Mouse (Mus musculus) hindbrain, embryonic 10.5 days (tissue): ENCODE results near the gene Rabep1. TPM values are rescaled to one million over a fixed set of nuclear protein-coding genes. Genes with fewer than 3 reads are reported as not detected.
"Not testable (repeated sequence)": the region's sequence is repeated elsewhere in the genome, so short reads cannot be mapped to it uniquely, and the experiment has no call there.

ENCODE experiments used
- DNase-seq: peaks from one replicate; pipeline ENCODE4 v3.0.0-alpha.2; 2017; ENCODE audit warnings: low spot score
- H3K27ac ChIP-seq: fragments of 300-500 bp; sonication (generic); 2 replicates; pipeline ENCODE4 v1.5.1; 2016; ENCODE audit warnings: mild to moderate bottlenecking, moderate library complexity
- H3K27me3 ChIP-seq: fragments of 300-500 bp; sonication (generic); 2 replicates; pipeline ENCODE4 v1.6.1; 2016; ENCODE audit warnings: mild to moderate bottlenecking; ENCODE audit not compliant: poor library complexity, insufficient read depth, severe bottlenecking
- H3K36me3 ChIP-seq: fragments of 300-500 bp; sonication (generic); 2 replicates; pipeline ENCODE4 v1.6.1; 2016; ENCODE audit warnings: mild to moderate bottlenecking, moderate library complexity
- H3K4me1 ChIP-seq: fragments of 300-500 bp; sonication (generic); replicated peaks from 2 replicates; pipeline ENCODE4 v1.6.1; 2016; ENCODE audit warnings: mild to moderate bottlenecking
- H3K4me3 ChIP-seq: fragments of 300-500 bp; sonication (generic); 2 replicates; pipeline ENCODE4 v1.5.1; 2016; ENCODE audit warnings: mild to moderate bottlenecking, moderate library complexity
- H3K9me3 ChIP-seq: fragments of 300-500 bp; sonication (generic); 2 replicates; pipeline ENCODE4 v1.6.1; 2016; ENCODE audit warnings: mild to moderate bottlenecking, moderate library complexity
- WGBS: fragments of 180-500 bp; shearing (Covaris S2); methylation state at CpG from one replicate; pipeline ENCODE4 v1.1.7; 2016; 5-methylcytosine and 5-hydroxymethylcytosine counted together
- polyA plus RNA-seq: library from polyadenylated mRNA; unstranded; fragments of >200 nt; fragmentation: Nextera tagmentation; extraction: Ambion mirVana; gene quantifications from 2 replicates; pipeline ENCODE4 v1.2.1, GENCODE M21; 2016

The Rabep1 gene
- polyA plus RNA-seq, 1 experiment from 2014 or later, result 32.5 TPM

DNA sequence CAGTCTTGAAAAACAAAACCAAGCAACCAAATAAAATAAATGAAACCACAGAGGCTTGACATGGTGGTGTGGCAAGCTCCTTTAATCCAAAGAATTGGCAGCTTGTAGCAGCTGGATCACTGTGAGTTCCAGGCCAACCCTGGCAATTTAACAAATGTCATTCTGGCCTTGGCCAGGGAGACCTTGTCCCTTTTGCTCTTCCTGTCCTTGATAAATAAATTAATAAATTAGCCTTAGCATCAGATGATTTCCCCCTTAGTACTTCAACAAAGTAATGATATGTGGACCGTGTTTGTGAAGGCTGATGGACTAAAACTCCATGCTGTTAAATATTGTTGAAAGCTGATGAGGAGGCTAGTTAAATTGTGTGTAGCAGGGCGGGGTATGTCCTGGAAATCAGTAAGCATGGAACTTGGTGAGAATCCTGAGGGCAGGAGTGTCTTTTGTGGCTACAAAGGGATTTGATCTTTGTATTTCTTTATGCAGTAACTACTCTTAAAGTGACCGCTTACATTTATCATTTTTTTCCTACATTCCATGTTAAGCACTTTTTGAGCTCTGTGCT lies 27.3 kb downstream of the Rabep1 start:
- H3K36me3 ChIP-seq, result no peaks in the 10 kb centered on the region
- no peak for DNase-seq
- WGBS, result 94% methylated on average over 3 of the region's 3 CpGs
- no peak overlapping the region for H3K27ac ChIP-seq
- no peaks in the 10 kb centered on the region for H3K27me3 ChIP-seq
- H3K4me3 ChIP-seq, result no peak overlapping the region
- no peaks in the 10 kb centered on the region for H3K4me1 ChIP-seq
- no peaks in the 10 kb centered on the region for H3K9me3 ChIP-seq

DNA sequence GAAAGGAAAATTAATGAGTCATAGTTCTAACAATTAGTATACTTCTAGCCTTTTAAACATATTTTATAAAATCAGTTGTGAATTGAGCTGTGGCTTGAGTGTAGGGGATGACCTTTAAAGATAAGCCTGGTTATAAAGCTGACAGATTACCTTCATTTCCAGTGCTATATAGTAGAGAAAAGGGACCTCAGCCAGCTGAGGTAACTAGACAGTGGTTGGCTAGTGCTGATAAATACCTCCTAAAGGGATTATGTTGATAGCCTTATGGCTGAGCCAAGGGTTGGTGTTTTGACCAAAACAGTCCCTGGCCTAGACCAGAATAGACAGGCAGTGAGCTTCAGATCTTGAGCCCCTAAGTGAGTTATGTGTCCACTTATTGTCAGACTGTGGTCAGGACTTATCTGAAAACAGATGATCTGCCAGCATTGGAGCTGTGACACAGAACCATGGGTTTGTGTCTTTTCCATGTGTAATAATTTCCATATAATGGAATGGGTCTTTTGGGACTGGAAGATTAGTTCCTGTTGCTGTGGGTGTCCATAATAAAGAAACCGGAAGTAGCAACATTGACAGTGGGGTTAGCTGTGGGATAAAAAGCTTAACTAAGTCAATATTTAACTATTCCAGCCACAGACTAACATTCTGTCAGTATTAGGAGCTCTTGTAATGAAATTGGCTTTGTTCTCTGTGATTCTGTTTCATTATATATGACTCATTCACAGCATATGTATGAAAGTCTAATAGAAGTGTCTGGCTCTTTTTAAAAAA lies 29.5 kb downstream of the Rabep1 start:
- H3K27ac ChIP-seq, result no peak overlapping the region
- peaks cover 5% of the 10 kb centered on the region for H3K36me3 ChIP-seq
- H3K4me3 ChIP-seq, result no peak overlapping the region
- no peaks in the 10 kb centered on the region for H3K9me3 ChIP-seq
- DNase-seq, result no peak
- H3K4me1 ChIP-seq, result no peaks in the 10 kb centered on the region
- no peaks in the 10 kb centered on the region for H3K27me3 ChIP-seq
- WGBS, result 80% methylated on average over 1 of the region's 1 CpGs

DNA sequence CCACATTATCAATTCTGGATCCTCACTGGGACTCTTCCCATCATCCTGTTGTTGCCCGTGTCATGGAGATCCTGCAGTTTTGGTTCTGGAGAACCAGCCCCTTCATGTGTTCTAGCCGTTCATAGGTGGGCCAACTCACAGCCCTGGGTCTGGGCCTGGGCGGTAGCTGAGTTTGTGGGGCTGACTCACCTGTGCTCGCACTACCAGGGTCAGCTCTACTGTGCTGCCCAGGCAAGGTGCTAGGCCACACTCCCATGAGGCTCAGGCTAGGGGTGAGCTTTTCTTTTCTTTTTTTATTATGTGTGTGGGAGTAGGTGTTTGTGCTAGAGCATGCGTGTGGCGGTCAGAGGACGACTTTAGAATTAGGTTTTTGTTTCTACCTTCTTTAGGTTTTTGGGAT lies 33.1 kb downstream of the Rabep1 start:
- H3K27ac ChIP-seq, result no peak overlapping the region
- no peaks in the 10 kb centered on the region for H3K27me3 ChIP-seq
- no peaks in the 10 kb centered on the region for H3K4me1 ChIP-seq
- 90% methylated on average over 7 of the region's 7 CpGs for WGBS
- no peak for DNase-seq
- H3K9me3 ChIP-seq, result no peaks in the 10 kb centered on the region
- H3K36me3 ChIP-seq, result peaks cover 18% of the 10 kb centered on the region
- no peak overlapping the region for H3K4me3 ChIP-seq

DNA sequence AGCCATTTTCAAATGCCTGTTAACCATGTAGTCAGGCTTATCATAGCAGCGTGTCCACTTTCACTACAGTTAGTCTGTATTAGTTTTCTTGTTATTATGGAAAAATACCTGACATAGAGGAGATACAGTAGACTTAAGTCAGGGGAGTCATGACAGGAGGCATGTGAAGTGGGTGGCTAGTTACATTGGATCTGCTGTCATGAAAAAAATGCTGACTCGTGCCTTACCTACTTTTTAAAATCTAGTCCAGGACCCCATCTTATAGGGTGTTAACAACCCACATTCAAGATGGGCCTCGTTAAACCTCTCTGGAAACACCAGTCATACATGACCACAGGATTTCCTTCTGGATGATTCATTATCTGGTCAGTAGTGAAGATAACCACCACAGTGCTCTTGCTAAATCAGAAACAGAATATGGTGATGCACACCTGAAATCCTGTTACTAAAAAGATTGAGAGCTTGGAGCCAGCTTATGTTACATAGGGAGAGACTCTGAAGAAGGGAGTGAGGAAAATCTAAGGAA lies 38.4 kb downstream of the Rabep1 start:
- DNase-seq, result no peak
- no peak overlapping the region for H3K4me3 ChIP-seq
- no peaks in the 10 kb centered on the region for H3K27me3 ChIP-seq
- H3K36me3 ChIP-seq, result peaks cover 36% of the 10 kb centered on the region
- H3K4me1 ChIP-seq, result no peaks in the 10 kb centered on the region
- H3K27ac ChIP-seq, result no peak overlapping the region
- 93% methylated on average over 3 of the region's 3 CpGs for WGBS
- H3K9me3 ChIP-seq, result no peaks in the 10 kb centered on the region

DNA sequence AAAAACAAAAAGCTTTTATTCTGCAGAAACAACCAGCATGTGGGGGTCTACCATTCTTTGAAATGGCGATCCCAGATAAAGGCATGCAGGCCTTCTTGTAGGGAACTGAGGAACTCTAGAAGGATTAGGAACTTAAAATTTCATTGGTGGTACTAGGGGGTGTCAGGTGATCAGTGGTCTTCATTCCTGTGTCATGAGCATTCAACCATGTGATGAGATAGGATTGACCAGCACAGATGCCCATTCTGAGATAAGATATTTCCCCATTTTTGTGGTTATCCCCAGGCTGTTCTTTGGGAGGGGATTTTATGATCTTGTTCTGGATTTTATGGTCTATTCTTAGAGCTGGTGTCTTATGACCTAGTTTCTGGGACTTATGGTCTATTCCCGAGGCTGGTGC lies 46.1 kb downstream of the Rabep1 start:
- Histone ChIP-seq H3K27ac (no peak overlapping the region), H3K4me3 (no peak overlapping the region), H3K27me3 (no peaks in the 10 kb centered on the region), H3K9me3 (no peaks in the 10 kb centered on the region), H3K36me3 (peaks cover 64% of the 10 kb centered on the region), H3K4me1 (no peaks in the 10 kb centered on the region)
- WGBS, result 93% methylated on average over 2 of the region's 2 CpGs
- DNase-seq, result no peak

DNA sequence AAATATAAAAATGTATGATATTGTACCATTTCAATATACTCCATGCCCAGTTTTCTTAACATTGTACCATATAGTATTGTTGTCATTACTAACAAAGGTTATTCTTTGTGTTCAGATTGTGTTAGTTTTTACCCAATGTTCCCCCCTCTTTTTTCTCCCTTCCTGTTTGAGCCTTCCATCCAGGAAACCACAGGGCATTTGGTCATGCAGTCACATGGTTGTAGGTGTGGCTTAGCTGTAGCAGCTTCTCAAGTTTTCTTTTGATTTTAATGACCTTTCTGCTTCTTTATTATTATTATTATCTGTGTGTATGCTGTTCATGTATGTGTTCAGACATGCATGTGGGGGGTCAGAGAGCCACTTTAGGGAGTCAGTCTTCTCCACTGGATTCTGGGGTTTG lies 47.0 kb downstream of the Rabep1 start:
- Histone ChIP-seq H3K9me3 (no peaks in the 10 kb centered on the region), H3K27me3 (no peaks in the 10 kb centered on the region), H3K27ac (no peak overlapping the region), H3K4me3 (no peak overlapping the region), H3K36me3 (peaks cover 66% of the 10 kb centered on the region), H3K4me1 (no peaks in the 10 kb centered on the region)
- no peak for DNase-seq

DNA sequence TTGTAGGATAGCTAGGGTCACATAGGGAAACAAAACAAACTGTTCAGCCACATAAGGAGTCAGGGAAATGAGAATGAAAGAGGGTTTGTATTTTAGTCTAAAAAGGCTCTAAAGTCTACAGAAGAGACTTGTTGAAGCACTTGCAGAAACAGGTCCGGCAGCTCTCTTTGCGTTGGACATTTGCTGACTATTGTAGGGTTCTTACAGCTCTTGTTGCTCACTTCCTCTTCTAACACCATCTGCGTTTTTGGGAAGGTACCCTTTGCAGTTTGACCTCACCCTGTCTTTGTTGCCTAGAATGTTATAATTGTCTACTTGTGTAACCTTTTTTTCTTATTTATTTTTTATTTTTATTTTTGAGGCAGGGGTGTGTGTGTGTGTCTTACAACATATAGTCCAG lies 53.1 kb downstream of the Rabep1 start:
- 94% methylated on average over 3 of the region's 3 CpGs for WGBS
- Histone ChIP-seq H3K27me3 (no peaks in the 10 kb centered on the region), H3K36me3 (peaks cover 74% of the 10 kb centered on the region), H3K9me3 (no peaks in the 10 kb centered on the region), H3K4me3 (no peak overlapping the region), H3K4me1 (no peaks in the 10 kb centered on the region), H3K27ac (no peak overlapping the region)
- no peak for DNase-seq

DNA sequence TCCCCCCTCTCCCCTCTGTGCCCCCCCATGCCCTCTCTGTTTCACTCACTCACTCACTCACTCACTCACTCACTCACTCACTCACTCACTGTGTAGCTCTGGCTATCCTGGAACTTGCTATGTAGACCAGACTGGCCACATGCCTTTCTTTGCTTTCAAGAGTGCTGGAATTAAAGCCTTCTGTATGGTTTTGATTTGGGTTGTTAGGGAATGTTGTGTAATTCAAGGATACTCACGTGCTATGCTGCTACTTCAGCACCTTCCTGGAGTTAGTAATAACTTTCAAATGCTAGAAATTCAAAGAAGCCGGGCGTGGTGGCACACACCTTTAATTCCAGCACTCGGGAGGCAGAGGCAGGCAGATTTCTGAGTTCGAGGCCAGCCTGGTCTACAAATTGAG lies 53.6 kb downstream of the Rabep1 start:
- H3K9me3 ChIP-seq, H3K27ac ChIP-seq, H3K4me3 ChIP-seq, DNase-seq, H3K4me1 ChIP-seq, H3K27me3 ChIP-seq: not testable (repeated sequence)
- H3K36me3 ChIP-seq, result peaks cover 74% of the 10 kb centered on the region
- WGBS, result 97% methylated on average over 5 of the region's 5 CpGs

DNA sequence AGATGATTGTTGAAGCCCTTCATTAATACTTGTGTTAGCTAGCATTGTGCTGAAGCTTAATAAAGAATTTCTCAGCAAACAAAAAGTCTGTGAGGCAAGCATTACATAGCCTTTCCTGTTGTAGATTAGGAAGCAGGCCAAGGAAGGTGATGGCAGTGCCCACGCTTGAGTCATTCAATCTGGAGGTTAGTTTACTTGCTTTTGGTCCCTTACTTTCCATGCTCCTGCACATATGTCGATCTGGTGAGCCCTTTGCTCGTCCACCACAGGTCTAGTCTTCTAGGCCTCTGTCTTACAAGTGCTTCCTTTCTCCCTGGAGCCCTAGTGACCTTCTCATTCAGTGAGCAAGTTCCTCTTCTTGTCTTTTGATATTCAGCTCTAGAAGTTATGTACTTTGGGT lies 62.1 kb downstream of the Rabep1 start:
- peaks cover 71% of the 10 kb centered on the region for H3K36me3 ChIP-seq
- no peaks in the 10 kb centered on the region for H3K4me1 ChIP-seq
- DNase-seq, result no peak
- no peaks in the 10 kb centered on the region for H3K27me3 ChIP-seq
- H3K4me3 ChIP-seq, result no peak overlapping the region
- 95% methylated on average over 3 of the region's 3 CpGs for WGBS
- no peaks in the 10 kb centered on the region for H3K9me3 ChIP-seq
- H3K27ac ChIP-seq, result no peak overlapping the region

DNA sequence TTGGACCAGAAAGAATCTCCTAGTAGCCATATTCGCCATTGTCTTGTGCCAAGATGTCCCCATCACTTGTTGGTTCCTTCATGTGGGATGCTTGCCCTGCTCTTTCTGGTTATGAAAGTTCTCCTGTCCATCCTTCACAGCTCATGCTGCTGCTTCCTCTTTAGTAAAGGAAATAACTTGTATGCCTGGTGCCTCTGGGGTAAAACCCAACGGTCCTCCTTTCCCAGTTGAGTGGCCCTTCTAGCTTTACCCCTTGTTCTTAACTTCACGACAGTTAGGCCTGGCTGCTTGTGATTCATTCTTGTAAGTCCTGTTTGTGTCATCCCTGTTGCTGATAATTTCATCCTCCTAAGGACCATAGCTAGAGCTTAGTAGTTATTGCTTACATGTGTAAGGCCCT lies 66.7 kb downstream of the Rabep1 start:
- H3K4me1 ChIP-seq, result no peaks in the 10 kb centered on the region
- no peak overlapping the region for H3K27ac ChIP-seq
- WGBS, result 94% methylated on average over 3 of the region's 3 CpGs
- peaks cover 72% of the 10 kb centered on the region for H3K36me3 ChIP-seq
- H3K4me3 ChIP-seq, result no peak overlapping the region
- no peaks in the 10 kb centered on the region for H3K9me3 ChIP-seq
- no peaks in the 10 kb centered on the region for H3K27me3 ChIP-seq
- DNase-seq, result no peak

DNA sequence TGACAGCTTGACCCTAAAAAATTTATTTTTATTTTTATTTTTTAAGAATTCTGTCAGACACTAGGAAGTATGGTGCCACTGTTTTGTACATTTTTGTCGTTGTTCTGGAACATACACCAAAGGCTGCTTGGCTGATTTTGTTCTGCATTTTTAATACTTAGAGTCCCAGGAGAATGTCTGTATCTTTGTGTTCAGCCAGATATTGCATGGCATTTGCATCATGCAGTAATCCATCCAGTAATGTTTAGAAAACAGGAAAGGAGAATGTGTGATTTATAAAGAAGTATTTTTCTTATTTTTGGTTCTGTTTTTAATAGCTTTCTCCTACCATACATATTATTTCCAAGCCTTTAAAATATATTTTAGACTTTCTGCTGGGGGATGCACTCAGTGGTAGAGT lies 67.3 kb downstream of the Rabep1 start:
- Histone ChIP-seq H3K9me3 (no peaks in the 10 kb centered on the region), H3K27ac (no peak overlapping the region), H3K4me3 (no peak overlapping the region), H3K27me3 (no peaks in the 10 kb centered on the region), H3K4me1 (no peaks in the 10 kb centered on the region), H3K36me3 (peaks cover 74% of the 10 kb centered on the region)
- no peak for DNase-seq
- 97% methylated on average over 1 of the region's 1 CpGs for WGBS

DNA sequence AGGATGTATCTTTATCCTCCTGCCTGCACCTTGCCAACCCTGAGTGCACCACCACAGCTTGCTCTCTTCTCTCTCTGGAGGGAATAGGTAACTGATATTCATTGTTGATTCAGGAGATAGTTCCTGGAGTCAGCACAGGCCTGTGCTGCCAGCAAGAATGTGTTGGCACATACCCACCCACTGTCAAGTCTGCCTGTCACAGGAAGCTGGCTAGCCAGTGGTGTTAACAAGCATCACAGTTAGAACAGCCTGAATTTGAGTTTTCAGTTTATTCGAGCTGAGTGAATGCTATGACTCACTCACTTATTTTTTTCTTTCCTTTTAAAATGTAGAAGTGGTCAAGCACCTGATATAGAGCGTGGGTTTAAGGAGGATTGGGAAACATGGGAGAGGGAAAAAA lies 73.3 kb downstream of the Rabep1 start:
- no peak for DNase-seq
- Histone ChIP-seq H3K27me3 (no peaks in the 10 kb centered on the region), H3K4me3 (no peak overlapping the region), H3K36me3 (peaks cover 75% of the 10 kb centered on the region), H3K27ac (no peak overlapping the region), H3K9me3 (no peaks in the 10 kb centered on the region), H3K4me1 (no peaks in the 10 kb centered on the region)
- 92% methylated on average over 2 of the region's 2 CpGs for WGBS

DNA sequence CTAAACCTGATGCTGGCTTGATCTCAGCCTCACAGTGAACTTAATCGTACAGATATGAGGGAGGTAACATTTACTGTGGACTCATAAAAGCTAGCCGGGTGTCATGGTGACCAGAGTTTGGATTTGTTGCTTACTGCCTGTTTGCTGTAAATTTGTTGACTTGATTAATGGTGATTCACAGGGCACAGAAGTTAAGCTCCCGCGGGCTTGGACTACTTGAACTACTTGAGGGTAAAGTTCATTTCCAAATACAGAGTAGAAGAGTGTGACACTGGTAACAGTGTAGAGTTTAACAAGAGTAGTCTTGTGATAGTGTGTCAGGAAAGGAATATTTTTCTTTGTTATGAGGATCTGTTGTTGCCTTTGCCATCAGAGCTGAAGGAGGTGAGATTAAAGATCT lies 74.9 kb downstream of the Rabep1 start:
- no peak for DNase-seq
- Histone ChIP-seq H3K27me3 (no peaks in the 10 kb centered on the region), H3K4me1 (no peaks in the 10 kb centered on the region), H3K4me3 (no peak overlapping the region), H3K36me3 (peaks cover 82% of the 10 kb centered on the region), H3K9me3 (no peaks in the 10 kb centered on the region), H3K27ac (no peak overlapping the region)
- WGBS, result 95% methylated on average over 4 of the region's 4 CpGs
